Mouse (Mus musculus) stomach, embryonic 16.5 days (tissue): ENCODE data around the gene B430306N03Rik. TPM values are rescaled to one million over a fixed set of nuclear protein-coding genes. Genes with fewer than 3 reads are reported as not detected.

Experiments
- ATAC-seq: fragments of 200-750 bp; cut with Nextera tagmentation; 2 replicates; pipeline ENCODE4 v1.8.0; 2017; ENCODE audit warnings: moderate number of reproducible peaks, moderate TSS enrichment; ENCODE audit not compliant: insufficient read depth, low FRiP score
- H3K27ac ChIP-seq: fragments of 300-500 bp; sonication (generic); 2 replicates; pipeline ENCODE4 v1.5.1; 2014; ENCODE audit warnings: low read length
- H3K27me3 ChIP-seq: fragments of 300-500 bp; sonication (generic); 2 replicates; pipeline ENCODE4 v1.6.1; 2014; ENCODE audit warnings: low read length, control low read depth, mixed read lengths; ENCODE audit not compliant: control insufficient read depth, insufficient read depth
- H3K36me3 ChIP-seq: fragments of 300-500 bp; sonication (generic); 2 replicates; pipeline ENCODE4 v1.6.1; 2014; ENCODE audit warnings: low read length; ENCODE audit not compliant: control insufficient read depth, insufficient read depth
- H3K4me1 ChIP-seq: fragments of 300-500 bp; sonication (generic); 2 replicates; pipeline ENCODE4 v1.6.1; 2014; ENCODE audit warnings: low read length, control low read depth, mixed read lengths; ENCODE audit not compliant: control insufficient read depth, insufficient read depth
- H3K4me2 ChIP-seq: fragments of 300-500 bp; sonication (generic); 2 replicates; pipeline ENCODE4 v1.6.1; 2014; ENCODE audit warnings: low read depth, low read length, mixed read lengths
- H3K4me3 ChIP-seq: fragments of 300-500 bp; sonication (generic); replicated peaks from 2 replicates; pipeline ENCODE4 v1.5.1; 2014; ENCODE audit warnings: mild to moderate bottlenecking, low read length
- H3K9ac ChIP-seq: fragments of 300-500 bp; sonication (generic); 2 replicates; pipeline ENCODE4 v1.6.1; 2014; ENCODE audit warnings: low read length
- H3K9me3 ChIP-seq: fragments of 300-500 bp; sonication (generic); replicated peaks from 2 replicates; pipeline ENCODE4 v1.6.1; 2016; ENCODE audit warnings: low read length, control low read depth; ENCODE audit not compliant: control insufficient read depth
- WGBS: fragments of 180-500 bp; shearing (Covaris S2); extraction: QIAGEN DNeasy Blood & Tissue Kit; methylation state at CpG from one replicate; pipeline ENCODE4 v1.1.7; 2014; 5-methylcytosine and 5-hydroxymethylcytosine counted together
- polyA plus RNA-seq: library from polyadenylated mRNA; unstranded; fragments of >200 nt; fragmentation: Nextera tagmentation; extraction: Ambion mirVana; gene quantifications from 2 replicates; pipeline ENCODE4 v1.2.1, GENCODE M21; 2015

The B430306N03Rik gene
- polyA plus RNA-seq, 1 experiment from 2014 or later = 0.41 TPM

GRCm38 (mm10) chr17:48299756-48300155 is 16.2 kb upstream of the B430306N03Rik start:
- Histone ChIP-seq H3K27me3 (no peaks in the 10 kb centered on the region), H3K27ac (0 out of 2 replicates have a peak overlapping the region, but pooled peaks have one; percentile 19), H3K4me1 (no peaks in the 10 kb centered on the region), H3K9ac (no peak overlapping the region), H3K9me3 (no peaks in the 10 kb centered on the region), H3K4me2 (no peak overlapping the region), H3K4me3 (no peak overlapping the region), H3K36me3 (no peaks in the 10 kb centered on the region)
- 46% methylated on average over 7 of the region's 7 CpGs for WGBS
- no peak for ATAC-seq

- H3K4me1 ChIP-seq = no peaks in the 10 kb centered on the region
- WGBS = 54% methylated on average over 7 of the region's 7 CpGs
- ATAC-seq = no peak
Measured at GRCm38 (mm10) chr17:48300199-48300598, 15.7 kb upstream of the B430306N03Rik start.

DNA sequence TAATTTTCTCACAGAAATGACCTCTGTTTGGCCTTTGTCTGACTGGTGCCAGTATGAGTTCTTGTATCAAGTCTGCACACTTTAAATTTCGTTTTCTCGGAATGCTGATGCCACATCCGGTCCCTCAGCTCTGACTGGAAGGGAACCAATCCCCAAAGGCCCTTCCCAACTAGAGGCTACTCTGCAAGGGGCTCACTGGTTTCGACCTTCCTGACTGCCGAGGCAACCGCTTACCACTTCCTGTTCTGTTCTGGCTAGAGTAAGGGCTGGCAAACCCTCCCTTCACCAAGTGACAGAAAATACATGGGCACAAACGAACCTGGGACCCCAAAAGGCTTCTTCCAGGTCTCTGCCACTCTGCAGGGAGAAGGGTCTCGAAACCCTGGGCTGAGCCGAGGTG is 15.1 kb upstream of the B430306N03Rik start:
- H3K4me1 ChIP-seq = no peaks in the 10 kb centered on the region
- ATAC-seq = no peak; the same call in 1 of the 2 replicates
- no peak overlapping the region for H3K9ac ChIP-seq
- H3K27ac ChIP-seq = no peak overlapping the region
- no peaks in the 10 kb centered on the region for H3K27me3 ChIP-seq
- 0 out of 2 replicates have a peak overlapping the region, but pooled peaks have one; percentile 2 for H3K4me2 ChIP-seq
- WGBS = 73% methylated on average over 9 of the region's 9 CpGs
- no peaks in the 10 kb centered on the region for H3K9me3 ChIP-seq
- H3K4me3 ChIP-seq = 0 out of 2 replicates have a peak overlapping the region, but pooled peaks have one; percentile 1
- no peaks in the 10 kb centered on the region for H3K36me3 ChIP-seq

More at GRCm38 (mm10) chr17:48300199-48300598, 15.7 kb upstream of the B430306N03Rik start:
- Histone ChIP-seq H3K9ac (no peak overlapping the region), H3K27ac (0 out of 2 replicates have a peak overlapping the region, but pooled peaks have one; percentile 19), H3K4me3 (no peak overlapping the region), H3K36me3 (no peaks in the 10 kb centered on the region), H3K9me3 (no peaks in the 10 kb centered on the region), H3K27me3 (no peaks in the 10 kb centered on the region), H3K4me2 (no peak overlapping the region)

- no peak overlapping the region for H3K4me3 ChIP-seq
- WGBS = 83% methylated on average over 5 of the region's 5 CpGs
- H3K27me3 ChIP-seq = no peaks in the 10 kb centered on the region
- H3K27ac ChIP-seq = no peak overlapping the region
- H3K4me1 ChIP-seq = no peaks in the 10 kb centered on the region
- no peaks in the 10 kb centered on the region for H3K36me3 ChIP-seq
- ATAC-seq = no peak
- H3K4me2 ChIP-seq = no peak overlapping the region
- no peak overlapping the region for H3K9ac ChIP-seq
- H3K9me3 ChIP-seq = no peaks in the 10 kb centered on the region
Measured at GRCm38 (mm10) chr17:48301792-48302191, 14.1 kb upstream of the B430306N03Rik start.

GRCm38 (mm10) chr17:48312124-48312523 is 3.8 kb upstream of the B430306N03Rik start:
- H3K27me3 ChIP-seq = no peaks in the 10 kb centered on the region
- no peaks in the 10 kb centered on the region for H3K4me1 ChIP-seq
- no peak overlapping the region for H3K9ac ChIP-seq
- 53% methylated on average over 2 of the region's 2 CpGs for WGBS
- no peak for ATAC-seq
- H3K4me3 ChIP-seq = no peak overlapping the region
- no peaks in the 10 kb centered on the region for H3K9me3 ChIP-seq
- H3K4me2 ChIP-seq = no peak overlapping the region
- no peaks in the 10 kb centered on the region for H3K36me3 ChIP-seq
- H3K27ac ChIP-seq = no peak overlapping the region

- ATAC-seq = no peak
- Histone ChIP-seq H3K9me3 (no peaks in the 10 kb centered on the region), H3K27ac (no peak overlapping the region), H3K4me1 (no peaks in the 10 kb centered on the region), H3K36me3 (no peaks in the 10 kb centered on the region), H3K4me2 (no peak overlapping the region), H3K9ac (no peak overlapping the region), H3K4me3 (no peak overlapping the region), H3K27me3 (no peaks in the 10 kb centered on the region)
- 91% methylated on average over 1 of the region's 1 CpGs for WGBS
Measured at GRCm38 (mm10) chr17:48318686-48319085, 2.7 kb downstream of the B430306N03Rik start.

DNA sequence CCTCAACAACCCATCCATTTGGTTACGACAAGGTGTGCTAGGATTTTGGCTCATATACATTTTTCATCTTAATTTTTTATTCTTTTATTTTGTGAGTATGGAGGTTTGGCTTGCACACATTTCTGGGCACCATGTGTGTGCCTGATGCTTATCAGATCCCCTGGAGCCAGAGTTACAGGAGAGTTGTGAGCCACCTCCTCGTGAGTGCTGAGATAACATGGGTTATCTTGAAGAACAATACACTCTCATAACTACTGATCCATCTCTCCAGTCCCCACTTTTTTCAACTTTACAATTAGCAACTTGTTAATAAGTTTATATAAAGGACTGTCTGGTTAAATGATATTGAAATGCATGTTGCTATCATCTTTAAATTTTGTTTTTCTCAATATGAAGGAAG is 5.3 kb downstream of the B430306N03Rik start:
- no peaks in the 10 kb centered on the region for H3K9me3 ChIP-seq
- H3K36me3 ChIP-seq = no peaks in the 10 kb centered on the region
- H3K9ac ChIP-seq = no peak overlapping the region
- H3K27me3 ChIP-seq = no peaks in the 10 kb centered on the region
- no peak overlapping the region for H3K4me3 ChIP-seq
- no peak overlapping the region for H3K27ac ChIP-seq
- WGBS = 72% methylated on average over 2 of the region's 2 CpGs
- no peaks in the 10 kb centered on the region for H3K4me1 ChIP-seq
- no peak overlapping the region for H3K4me2 ChIP-seq
- ATAC-seq = no peak

GRCm38 (mm10) chr17:48323236-48323635 is 7.3 kb downstream of the B430306N03Rik start:
- ATAC-seq = no peak
- Histone ChIP-seq H3K9me3 (no peaks in the 10 kb centered on the region), H3K9ac (no peak overlapping the region), H3K27me3 (no peaks in the 10 kb centered on the region), H3K4me1 (no peaks in the 10 kb centered on the region), H3K4me2 (no peak overlapping the region), H3K27ac (no peak overlapping the region), H3K36me3 (no peaks in the 10 kb centered on the region), H3K4me3 (no peak overlapping the region)
- 76% methylated on average over 3 of the region's 3 CpGs for WGBS

DNA sequence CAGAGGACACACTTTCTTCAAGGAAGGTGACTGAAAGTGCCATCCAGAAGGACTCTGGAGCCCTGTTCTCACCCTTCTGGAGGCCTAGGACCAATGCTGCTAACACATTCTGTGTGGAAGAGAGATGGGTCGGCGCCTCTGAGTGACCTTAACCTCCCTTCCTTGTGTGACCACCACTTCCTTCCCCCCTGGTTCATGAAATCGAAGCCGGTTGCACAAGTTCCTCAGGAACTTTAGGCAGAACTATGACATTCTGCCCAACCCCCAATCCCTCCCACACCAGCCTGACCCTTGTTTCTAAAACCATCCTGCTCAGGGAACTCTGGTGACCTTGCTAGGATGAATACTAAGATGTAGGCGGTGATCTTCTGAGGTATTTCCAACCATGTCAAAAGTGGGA is 8.3 kb downstream of the B430306N03Rik start:
- Histone ChIP-seq H3K4me2 (no peak overlapping the region), H3K27me3 (no peaks in the 10 kb centered on the region), H3K36me3 (no peaks in the 10 kb centered on the region), H3K9me3 (no peaks in the 10 kb centered on the region), H3K4me3 (no peak overlapping the region), H3K9ac (no peak overlapping the region), H3K27ac (no peak overlapping the region), H3K4me1 (no peaks in the 10 kb centered on the region)
- ATAC-seq = no peak
- 77% methylated on average over 5 of the region's 5 CpGs for WGBS
